Mouse (Mus musculus) skeletal muscle tissue, adult 2 months (tissue): Measurements from ENCODE around the gene R3hdm4.

Experiments used
- DNase-seq: peaks from one replicate; pipeline ENCODE4 v3.0.0-alpha.2; 2012; ENCODE audit warnings: low read depth, low spot score

Gene R3hdm4

GRCm38 (mm10) chr10:79866601-79867000 is 54.4 kb downstream of the R3hdm4 start:
- no peak for DNase-seq

- DNase-seq = no peak
Measured at GRCm38 (mm10) chr10:79865801-79866295, 55.2 kb downstream of the R3hdm4 start.

- DNase-seq = no peak
Measured at GRCm38 (mm10) chr10:79865189-79865601, 55.8 kb downstream of the R3hdm4 start.

GRCm38 (mm10) chr10:79864351-79865188 is 56.4 kb downstream of the R3hdm4 start:
- DNase-seq = no peak

GRCm38 (mm10) chr10:79862925-79863324 is 58.1 kb downstream of the R3hdm4 start:
- DNase-seq = no peak

GRCm38 (mm10) chr10:79862049-79862788 is 58.8 kb downstream of the R3hdm4 start:
- DNase-seq = no peak

- no peak for DNase-seq
Measured at GRCm38 (mm10) chr10:79861230-79862048, 59.6 kb downstream of the R3hdm4 start.

GRCm38 (mm10) chr10:79860079-79860911 is 60.7 kb downstream of the R3hdm4 start:
- DNase-seq = no peak
